Mouse (Mus musculus) megakaryocyte progenitor cell, adult 5-6 weeks (primary cell): ENCODE results near the gene Prss56. TPM values are rescaled to one million over a fixed set of nuclear protein-coding genes. Genes with fewer than 3 reads are reported as not detected.

Experiments
- ATAC-seq: replicated peaks from 2 replicates; pipeline ENCODE4 v1.8.0; 2016; ENCODE audit warnings: mild to moderate bottlenecking, moderate TSS enrichment, inconsistent platforms; ENCODE audit not compliant: poor library complexity
- total RNA-seq, 2 experiments: library from RNA; stranded (forward) in 1 of 2; stranded (reverse) in 1 of 2; fragments of 157-497, 149-512 nt in 1 of 2; fragments of 200-1000 nt in 1 of 2; gene quantifications; 2 replicates each; pipeline versions ENCODE4 v1.2.3 to v1.2.4; 2015 to 2017

The Prss56 gene
- not detected in 2 replicates for total RNA-seq (2015)
- total RNA-seq (2017) = not detected in 2 replicates

GRCm38 (mm10) chr1:87183013-87183412, at the start of gene Prss56:
Prss56 (plus strand) TSS chr1:87183313.
- ATAC-seq = no peak

GRCm38 (mm10) chr1:87141550-87141949, 41.6 kb upstream of the Prss56 start:
- no peak for ATAC-seq

GRCm38 (mm10) chr1:87142456-87142855, 40.7 kb upstream of the Prss56 start:
- no peak for ATAC-seq

DNA sequence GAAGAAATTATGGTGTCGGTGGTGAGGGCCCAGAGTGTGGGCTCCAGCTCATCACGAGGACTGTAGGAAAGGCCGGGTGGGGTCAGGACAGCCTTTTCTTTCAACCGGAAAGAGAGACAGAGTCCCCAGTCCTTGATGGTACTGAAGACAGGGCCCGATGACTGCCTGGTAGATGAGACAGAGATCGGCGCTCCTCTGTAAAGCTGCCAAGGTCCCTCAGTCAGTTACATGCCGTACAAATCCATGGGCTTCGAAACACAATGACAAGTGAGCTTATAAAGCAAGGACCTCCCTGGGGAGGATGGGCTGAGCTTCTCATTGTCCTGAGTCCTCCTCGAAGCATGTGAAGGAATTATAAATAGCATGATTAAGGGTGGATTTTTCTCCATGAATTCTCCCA, 40.0 kb upstream of the Prss56 start:
- no peak for ATAC-seq

- peak; percentile 63 for ATAC-seq
Measured at GRCm38 (mm10) chr1:87149422-87149821, 33.7 kb upstream of the Prss56 start.

DNA sequence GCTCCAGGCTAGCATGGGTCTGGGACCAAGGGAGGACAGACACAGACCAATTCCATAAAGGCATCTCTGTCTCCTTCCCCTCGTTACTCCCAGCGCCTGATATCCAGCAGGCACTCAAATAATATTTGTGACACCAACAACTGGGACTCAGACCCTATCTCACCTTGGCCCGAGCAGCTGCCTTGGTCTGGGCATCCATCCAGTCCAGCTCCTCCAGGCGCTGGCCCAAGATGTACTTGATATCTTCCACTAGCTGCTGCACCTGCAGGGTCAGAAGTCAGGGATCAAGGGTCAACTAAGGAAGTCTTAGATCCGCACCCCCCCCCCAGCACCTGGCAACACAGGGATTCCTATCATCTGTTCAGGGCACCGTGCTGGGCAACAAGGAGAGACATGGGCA, 31.8 kb upstream of the Prss56 start:
- no peak for ATAC-seq

DNA sequence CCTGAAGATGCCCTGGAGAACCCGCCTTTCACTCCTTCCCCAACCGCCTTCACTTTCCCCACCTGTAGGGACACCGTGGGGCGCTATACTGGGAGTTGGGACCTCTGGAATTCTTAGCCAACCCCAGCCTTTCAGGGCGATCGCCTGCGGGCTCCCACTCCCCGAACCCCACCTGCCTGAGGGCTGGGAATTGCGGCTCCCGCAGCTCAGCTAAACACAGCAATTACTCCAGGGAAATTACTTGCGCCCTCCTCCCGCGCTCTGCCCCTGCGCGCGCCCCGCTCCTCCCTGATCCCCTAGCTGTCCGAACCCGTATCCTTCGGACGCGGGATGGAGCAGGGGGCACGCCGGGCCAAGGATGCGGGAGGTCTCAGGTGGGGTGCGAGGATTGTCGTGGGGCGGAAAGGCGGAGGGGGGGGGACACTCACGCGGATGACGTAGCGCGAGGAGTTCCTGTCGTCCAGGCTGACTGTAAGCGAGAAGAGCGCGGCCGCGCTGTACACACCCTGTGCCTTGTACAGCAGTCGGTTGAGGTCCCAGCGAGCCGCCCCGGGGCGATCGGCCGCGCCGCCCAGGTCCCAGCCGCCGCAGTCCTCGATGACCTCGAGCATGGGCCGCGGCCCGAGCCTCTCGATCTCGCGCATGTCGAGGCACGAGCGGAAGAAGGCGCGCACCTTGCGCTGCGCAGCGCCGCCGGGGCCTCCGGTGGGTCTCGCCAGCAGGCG, 29.2 kb upstream of the Prss56 start:
- ATAC-seq = no peak; the same call in 1 of the 2 replicates

DNA sequence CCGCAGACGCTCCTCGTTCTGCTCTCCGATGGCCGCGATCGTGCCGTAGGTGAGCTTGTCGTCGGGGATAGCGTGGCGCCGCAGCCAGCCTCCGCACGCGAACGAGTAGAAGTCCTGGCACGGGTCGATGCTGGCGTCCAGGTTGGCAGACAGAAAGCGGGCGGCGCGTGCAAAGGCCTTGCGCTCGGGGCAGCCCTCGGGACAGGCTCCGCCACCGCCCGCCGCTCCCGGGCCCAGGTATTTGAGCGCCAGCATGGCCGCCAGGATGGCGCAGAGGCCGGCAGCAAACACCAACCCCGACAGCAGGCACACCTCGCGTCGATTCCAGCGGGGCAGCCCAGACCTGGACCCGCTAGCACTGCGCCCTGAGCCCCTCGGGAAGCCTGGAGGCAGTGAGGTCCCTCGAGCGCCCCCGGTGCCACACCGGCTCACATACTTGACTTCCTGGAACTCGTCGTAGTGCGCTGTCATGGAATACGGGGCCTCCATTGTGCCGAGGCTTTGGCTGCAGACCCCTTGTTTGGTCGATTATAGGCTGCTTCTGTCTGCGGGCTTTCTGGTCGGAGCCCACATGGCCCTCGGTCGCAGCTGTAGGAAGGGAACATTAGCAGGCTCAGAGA, 28.5 kb upstream of the Prss56 start:
- no peak for ATAC-seq

- ATAC-seq = no peak
Measured at GRCm38 (mm10) chr1:87155531-87156198, 27.4 kb upstream of the Prss56 start.

DNA sequence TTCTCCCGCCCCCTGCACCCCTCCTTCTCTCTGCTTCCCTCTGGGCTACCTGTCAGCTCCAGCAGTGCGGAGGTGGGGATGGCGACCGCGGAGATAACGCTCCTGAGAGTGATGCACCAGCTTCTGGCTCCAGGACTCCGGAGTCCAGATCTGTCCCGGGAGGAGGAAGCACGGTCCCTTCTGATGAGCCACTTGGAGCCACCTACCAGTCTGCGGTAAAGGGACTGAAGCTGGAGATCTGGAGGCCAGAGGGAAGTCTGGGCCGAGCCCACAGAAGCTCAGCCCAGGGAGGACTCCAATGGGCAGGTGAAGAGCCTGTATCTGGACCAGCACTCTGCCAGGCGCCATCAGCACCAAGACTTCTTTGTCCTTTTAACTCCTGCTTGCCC, 26.9 kb upstream of the Prss56 start, which contains the start of gene Ecel1:
TSS of gene Ecel1 (minus strand) at position 323 of the 389 bp plus-strand sequence.
- no peak for ATAC-seq

DNA sequence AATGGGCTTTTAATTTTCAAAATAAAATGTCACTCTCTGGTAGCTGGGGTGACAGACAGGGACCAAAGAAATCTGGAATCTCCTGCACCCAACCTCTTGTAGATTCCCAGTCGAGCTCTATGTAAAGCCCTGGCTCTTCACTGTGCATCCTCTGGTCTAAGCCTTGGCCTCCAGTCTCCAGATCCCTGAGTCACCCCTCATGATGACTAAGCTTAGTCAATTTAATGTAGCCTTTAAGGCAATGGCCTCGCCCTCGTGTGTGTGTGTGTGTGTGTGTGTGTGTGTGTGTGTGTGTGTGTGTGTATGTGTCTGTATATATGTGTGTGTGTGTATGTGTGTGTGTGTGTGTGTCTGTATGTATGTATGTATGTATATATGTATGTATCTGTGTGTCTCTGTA, 23.7 kb upstream of the Prss56 start:
- ATAC-seq = no peak

GRCm38 (mm10) chr1:87164164-87164795, 18.8 kb upstream of the Prss56 start:
- ATAC-seq = no peak

- no peak for ATAC-seq
Measured at GRCm38 (mm10) chr1:87164796-87165184, 18.3 kb upstream of the Prss56 start.

GRCm38 (mm10) chr1:87170458-87170857, 12.7 kb upstream of the Prss56 start:
- ATAC-seq = no peak

DNA sequence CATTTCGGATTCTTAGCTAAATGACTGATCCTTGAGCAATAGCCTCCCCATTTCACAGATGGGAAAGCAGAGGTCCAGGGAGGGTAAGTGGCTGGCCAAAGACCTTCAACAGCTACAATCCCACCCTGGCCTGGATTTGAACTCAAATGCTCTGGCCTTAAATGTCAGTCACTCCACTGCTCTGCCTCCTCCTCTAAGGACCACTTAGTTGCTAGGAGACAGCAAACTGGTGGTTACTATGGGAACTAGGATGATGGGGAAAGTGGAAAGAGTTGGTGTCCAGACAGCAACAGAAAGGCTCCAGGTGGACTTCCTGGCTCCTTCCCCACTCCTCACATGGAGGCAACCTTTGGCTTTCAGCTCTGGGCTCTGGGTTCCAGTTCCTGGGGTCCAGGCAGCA, 11.8 kb upstream of the Prss56 start:
- no peak for ATAC-seq

DNA sequence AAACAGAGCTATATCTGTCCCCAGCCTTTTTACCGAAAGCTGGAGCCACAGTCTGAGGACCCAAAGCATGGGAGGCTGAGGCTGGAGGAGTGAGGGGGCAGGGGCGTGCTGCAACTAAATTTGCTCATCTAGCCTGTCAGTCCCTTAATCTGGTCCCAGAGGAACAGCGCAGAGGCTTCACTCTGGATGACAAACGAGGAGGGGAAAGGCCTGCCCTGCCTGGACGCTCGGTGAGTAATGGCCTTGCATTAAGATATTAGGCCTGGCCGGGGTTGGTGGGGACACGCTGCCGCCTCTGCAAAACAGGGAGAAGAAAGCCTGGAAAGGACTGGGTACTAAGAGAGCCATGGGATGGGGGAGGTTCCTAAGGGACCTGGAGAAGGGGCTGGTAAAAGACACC, 10.8 kb upstream of the Prss56 start:
- no peak for ATAC-seq

DNA sequence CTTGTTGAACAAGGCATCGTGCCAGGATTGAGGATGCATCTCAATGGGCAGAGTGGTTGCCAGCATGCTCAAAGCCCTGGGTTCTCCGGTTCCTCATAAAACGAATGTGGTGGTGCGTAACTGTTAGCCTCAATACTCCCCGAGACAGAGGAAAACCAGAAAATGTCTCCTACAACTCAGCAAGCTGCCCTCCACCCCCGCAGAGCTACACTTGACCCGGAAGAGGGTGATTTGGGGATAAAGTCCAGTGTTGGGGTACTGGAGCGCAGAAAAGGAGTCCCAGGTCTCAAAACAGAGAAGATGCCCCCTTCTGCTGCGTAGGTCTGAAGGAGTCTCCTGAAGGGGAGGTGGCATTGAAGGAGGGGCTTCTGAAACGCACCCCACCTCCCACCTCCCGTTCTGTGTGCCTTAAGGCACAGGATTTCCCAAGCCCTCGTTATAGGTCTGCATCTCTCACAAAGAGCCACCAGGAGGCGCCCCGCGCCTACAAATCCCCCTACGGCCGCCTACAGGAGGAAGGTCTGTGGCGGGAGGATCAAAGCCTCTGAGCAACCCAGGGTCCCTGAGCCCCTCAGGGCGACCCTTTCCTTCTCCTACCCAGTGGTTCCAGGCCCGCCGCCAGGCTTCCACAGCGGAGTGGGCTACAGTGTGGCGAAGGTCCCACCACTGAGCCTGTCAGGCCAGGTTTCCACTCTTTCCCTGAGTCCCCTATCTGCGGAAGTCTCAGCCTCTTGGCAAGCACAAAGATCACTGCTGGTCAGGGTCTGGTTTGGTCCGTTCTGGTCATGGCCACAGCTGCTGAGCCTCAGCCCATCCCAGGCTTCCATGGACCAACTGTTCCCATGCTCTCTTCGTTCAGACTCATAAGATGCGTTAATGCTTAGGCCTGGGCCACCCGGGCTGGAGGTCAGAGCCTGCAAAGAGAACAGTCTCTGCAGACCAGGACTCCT, 8.8 kb upstream of the Prss56 start:
- peak; percentile 82 for ATAC-seq

DNA sequence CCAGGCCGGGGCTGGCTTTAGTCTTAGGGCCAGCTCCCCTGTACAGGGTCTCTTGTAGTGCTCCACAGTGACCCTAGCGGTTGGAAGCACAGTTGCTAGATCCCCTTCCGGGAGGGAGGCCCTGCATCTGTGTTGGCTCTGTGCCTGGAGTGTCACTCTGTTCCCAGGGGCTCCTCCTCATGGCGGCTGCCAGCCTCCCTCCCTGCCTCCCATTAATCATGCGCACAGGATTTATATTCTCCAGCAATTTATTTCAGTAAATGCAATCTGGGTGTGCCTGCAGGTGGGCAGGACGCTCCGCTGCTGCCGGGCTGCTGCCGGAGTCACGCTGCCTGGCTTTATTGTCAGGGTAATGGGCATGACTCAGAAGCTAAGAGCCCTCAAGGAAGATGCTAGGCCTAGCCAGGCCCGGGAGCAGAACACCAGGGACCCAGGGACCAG, 7.2 kb upstream of the Prss56 start:
- ATAC-seq = peak; percentile 81

GRCm38 (mm10) chr1:87180896-87181295, 2.2 kb upstream of the Prss56 start:
- ATAC-seq = 0 out of 2 replicates have a peak, but pooled peaks have one; percentile 15

GRCm38 (mm10) chr1:87183998-87184750, 1.1 kb downstream of the Prss56 start:
- no peak for ATAC-seq
